Mouse (Mus musculus) thymus, adult 2 months (tissue): ENCODE data around the gene Pde4d.

Experiments used
- CTCF ChIP-seq: fragments of 200-500 bp; IDR thresholded peaks from 2 replicates; pipeline ENCODE4 v1.5.1; 2012; ENCODE audit warnings: mild to moderate bottlenecking, control low read depth, low read length, moderate library complexity, borderline replicate concordance; ENCODE audit not compliant: control insufficient read depth, poor library complexity, insufficient read depth; ENCODE audit errors: extremely low read depth
- POLR2A ChIP-seq: fragments of 200-500 bp; IDR thresholded peaks from 2 replicates; pipeline ENCODE4 v1.6.1; 2012; ENCODE audit warnings: mild to moderate bottlenecking, low read length, control low read depth, moderate library complexity; ENCODE audit not compliant: control insufficient read depth, poor library complexity, insufficient read depth; ENCODE audit errors: extremely low read depth

GRCm38 (mm10) chr13:109788604-109789003, 1338.9 kb downstream of the Pde4d start:
- TF ChIP-seq CTCF (no peak), POLR2A (no peak)
